In the genomic region with DNA sequence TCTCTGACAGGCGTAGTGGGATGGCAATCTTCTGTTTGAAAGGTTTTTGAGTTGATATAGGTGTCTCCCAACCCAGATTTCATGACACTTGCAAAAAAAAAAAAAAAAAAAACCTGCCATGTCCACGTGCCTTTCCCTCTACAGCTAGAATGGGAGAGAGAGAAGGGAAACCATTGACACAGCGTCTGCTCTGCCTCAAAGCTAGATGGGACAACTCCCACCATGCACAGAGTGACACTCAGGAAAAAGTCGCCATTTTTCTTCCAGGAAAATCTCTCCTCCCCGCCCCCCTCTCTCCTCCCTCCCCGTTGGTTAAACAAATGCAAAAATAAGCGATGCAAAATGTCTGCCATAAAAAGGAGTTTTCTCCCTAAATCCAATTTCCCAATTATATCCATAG, we compare ENCODE assay signal across 8 mouse cellular contexts.
A peak's percentile ranks its signal among the peaks of the same experiment; 100 is the strongest.
DNase-seq lines count a peak whose midpoint lies in the region; ATAC-seq and TF ChIP-seq lines count a peak whose summit lies in the region.

No protein-coding gene starts in this region.

- DNase-seq in kidney, postnatal 14 days, result no peak
- peak; percentile 66 for DNase-seq in brain, embryonic 14.5 days (ENCODE audit: low read depth)
- DNase-seq in forebrain, embryonic 14.5 days (ENCODE audit: low spot score), result peak; percentile 59
- DNase-seq in liver, embryonic 13.5 days, result no peak
- no peak for DNase-seq in urinary bladder, postnatal 10 days (ENCODE audit: low spot score)
- DNase-seq in thymus, postnatal 0 days (ENCODE audit: low spot score), result no peak
- no peak for DNase-seq in cerebellum, postnatal 25 days

- no peak overlapping the region for H3K4me3 ChIP-seq in kidney, embryonic 14.5 days (ENCODE audit: low read length)
- H3K4me3 ChIP-seq in forebrain, embryonic 14.5 days (ENCODE audit: low read depth, low read length), result peak overlapping the region; percentile 27; the same call in 1 of the 2 replicates
- H3K4me3 ChIP-seq in liver, embryonic 13.5 days (replicated peaks), result no peak overlapping the region

- peak overlapping the region; percentile 19; the same call in 1 of the 2 replicates for H3K9ac ChIP-seq in kidney, embryonic 14.5 days (ENCODE audit: low read depth, low read length)
- peak overlapping the region; percentile 66 for H3K9ac ChIP-seq in forebrain, embryonic 14.5 days (ENCODE audit: low read length)
- no peak overlapping the region for H3K9ac ChIP-seq in liver, embryonic 13.5 days

- H3K4me1 ChIP-seq in kidney, embryonic 14.5 days (ENCODE audit: control insufficient read depth, insufficient read depth, low read length), result peaks cover 13% of the 10 kb centered on the region; the same call in 1 of the 2 replicates
- peaks cover 21% of the 10 kb centered on the region for H3K4me1 ChIP-seq in forebrain, embryonic 14.5 days (ENCODE audit: control insufficient read depth, insufficient read depth, low read length)
- peaks cover 3% of the 10 kb centered on the region; the same call in 1 of the 2 replicates for H3K4me1 ChIP-seq in liver, embryonic 13.5 days (replicated peaks)

- H3K27ac ChIP-seq in kidney, embryonic 14.5 days (ENCODE audit: low read depth, low read length), result peak overlapping the region; percentile 83
- H3K27ac ChIP-seq in forebrain, embryonic 14.5 days (ENCODE audit: low read depth, low read length), result peak overlapping the region; percentile 96
- H3K27ac ChIP-seq in liver, embryonic 13.5 days, result no peak overlapping the region

- peak overlapping the region; percentile 29 for H3K4me2 ChIP-seq in kidney, embryonic 14.5 days (replicated peaks; ENCODE audit: low read depth, low read length)
- H3K4me2 ChIP-seq in forebrain, embryonic 14.5 days (ENCODE audit: low read length), result peak overlapping the region; percentile 56
- peak overlapping the region; percentile 60; the same call in 1 of the 2 replicates for H3K4me2 ChIP-seq in liver, embryonic 13.5 days

- no peak for TF ChIP-seq CTCF in brain, embryonic 14.5 days (IDR thresholded peaks at IDR 0.05; ENCODE audit: borderline replicate concordance, extremely low read depth, insufficient read depth, insufficient read length)

- WGBS in kidney, embryonic 14.5 days, result 45% methylated on average over 7 of the region's 7 CpGs
- WGBS in forebrain, embryonic 14.5 days, result 27% methylated on average over 7 of the region's 7 CpGs
- WGBS in liver, embryonic 13.5 days (ENCODE audit: insufficient replicate concordance), result 49% methylated on average over 7 of the region's 7 CpGs

- H3K9me3 ChIP-seq in kidney, embryonic 14.5 days (ENCODE audit: control insufficient read depth, low read length), result no peaks in the 10 kb centered on the region
- H3K9me3 ChIP-seq in forebrain, embryonic 14.5 days (replicated peaks; ENCODE audit: control insufficient read depth, low read length), result no peaks in the 10 kb centered on the region
- H3K9me3 ChIP-seq in liver, embryonic 13.5 days (replicated peaks), result no peaks in the 10 kb centered on the region

- no peak for TF ChIP-seq POLR2A in brain, embryonic 14.5 days (IDR thresholded peaks at IDR 0.05; ENCODE audit: borderline replicate concordance, extremely low read depth, insufficient read depth, insufficient read length, poor library complexity, severe bottlenecking)

- H3K36me3 ChIP-seq in kidney, embryonic 14.5 days (ENCODE audit: control insufficient read depth, insufficient read depth, low read length), result no peaks in the 10 kb centered on the region
- no peaks in the 10 kb centered on the region for H3K36me3 ChIP-seq in forebrain, embryonic 14.5 days (ENCODE audit: control insufficient read depth, insufficient read depth, low read length)
- no peaks in the 10 kb centered on the region for H3K36me3 ChIP-seq in liver, embryonic 13.5 days

- no peak for ATAC-seq in kidney, embryonic 14.5 days (ENCODE audit: low FRiP score, low TSS enrichment)
- ATAC-seq in forebrain, embryonic 14.5 days, result peak; percentile 4; the same call in 1 of the 2 replicates
- ATAC-seq in liver, embryonic 13.5 days (ENCODE audit: low read depth), result no peak

- no peaks in the 10 kb centered on the region for H3K27me3 ChIP-seq in kidney, embryonic 14.5 days (ENCODE audit: control insufficient read depth, insufficient read depth, low read length)
- no peaks in the 10 kb centered on the region for H3K27me3 ChIP-seq in forebrain, embryonic 14.5 days (replicated peaks; ENCODE audit: control insufficient read depth, insufficient read depth, low read length)
- H3K27me3 ChIP-seq in liver, embryonic 13.5 days, result 0 out of 2 replicates have a peak, but pooled peaks cover 3% of the 10 kb centered on the region

Comparison
In these comparisons a context has a peak if more than half of its experiments do, and no peak if none do; other contexts are left out.
1. DNase-seq: peak in brain, embryonic 14.5 days (single experiment) and forebrain, embryonic 14.5 days (single experiment); none in kidney, postnatal 14 days (single experiment), liver, embryonic 13.5 days (single experiment), urinary bladder, postnatal 10 days (single experiment), thymus, postnatal 0 days (single experiment) and cerebellum, postnatal 25 days (0 of 2).
2. Peak in every context shown above with its lines, with median percentiles within 50 percentile points of each other: H3K4me2 ChIP-seq.